Mouse (Mus musculus): ENCODE results near the gene Dgcr8. TPM values are rescaled to one million over a fixed set of nuclear protein-coding genes. Genes with fewer than 3 reads are reported as not detected.
"Not testable (repeated sequence)": the region's sequence is repeated elsewhere in the genome, so short reads cannot be mapped to it uniquely, and the experiment has no call there.

Gene Dgcr8
- polyA plus RNA-seq, 1 experiment from 2014 or later, result 26.3 TPM

GRCm38 (mm10) chr16:18321443-18321842 lies 32.4 kb upstream of the Dgcr8 start:
- Histone ChIP-seq H3K27me3 (replicated peaks; ENCODE audit: control insufficient read depth, insufficient read depth, low read length) (no peaks in the 10 kb centered on the region), H3K27ac (ENCODE audit: low read depth, low read length) (no peak overlapping the region), H3K36me3 (ENCODE audit: control insufficient read depth, insufficient read depth, low read length) (peaks cover 28% of the 10 kb centered on the region), H3K9me3 (replicated peaks; ENCODE audit: control insufficient read depth, low read length) (no peaks in the 10 kb centered on the region), H3K9ac (ENCODE audit: low read length) (no peak overlapping the region), H3K4me1 (ENCODE audit: control insufficient read depth, insufficient read depth, low read length) (no peaks in the 10 kb centered on the region), H3K4me2 (ENCODE audit: low read length) (no peak overlapping the region), H3K4me3 (ENCODE audit: low read depth, low read length) (no peak overlapping the region)
- 81% methylated on average over 2 of the region's 2 CpGs for WGBS
- no peak for ATAC-seq
- DNase-seq (ENCODE audit: low spot score), result no peak

GRCm38 (mm10) chr16:18318992-18319391 lies 29.9 kb upstream of the Dgcr8 start:
- ATAC-seq (no peak), DNase-seq (ENCODE audit: low spot score) (no peak)
- H3K4me2 ChIP-seq (ENCODE audit: low read length), result no peak overlapping the region
- H3K27me3 ChIP-seq (replicated peaks; ENCODE audit: control insufficient read depth, insufficient read depth, low read length), result no peaks in the 10 kb centered on the region
- H3K36me3 ChIP-seq (ENCODE audit: control insufficient read depth, insufficient read depth, low read length), result peaks cover 25% of the 10 kb centered on the region
- H3K4me1 ChIP-seq (ENCODE audit: control insufficient read depth, insufficient read depth, low read length), result no peaks in the 10 kb centered on the region
- WGBS, result 86% methylated on average over 3 of the region's 3 CpGs
- no peaks in the 10 kb centered on the region for H3K9me3 ChIP-seq (replicated peaks; ENCODE audit: control insufficient read depth, low read length)
- H3K4me3 ChIP-seq (ENCODE audit: low read depth, low read length), result no peak overlapping the region
- no peak overlapping the region for H3K9ac ChIP-seq (ENCODE audit: low read length)
- no peak overlapping the region for H3K27ac ChIP-seq (ENCODE audit: low read depth, low read length)

- Histone ChIP-seq H3K9ac (ENCODE audit: low read length) (no peak overlapping the region), H3K27ac (ENCODE audit: low read depth, low read length) (no peak overlapping the region), H3K4me3 (ENCODE audit: low read depth, low read length) (no peak overlapping the region), H3K27me3 (replicated peaks; ENCODE audit: control insufficient read depth, insufficient read depth, low read length) (no peaks in the 10 kb centered on the region), H3K4me2 (ENCODE audit: low read length) (no peak overlapping the region), H3K9me3 (replicated peaks; ENCODE audit: control insufficient read depth, low read length) (no peaks in the 10 kb centered on the region), H3K4me1 (ENCODE audit: control insufficient read depth, insufficient read depth, low read length) (no peaks in the 10 kb centered on the region), H3K36me3 (ENCODE audit: control insufficient read depth, insufficient read depth, low read length) (peaks cover 31% of the 10 kb centered on the region)
- ATAC-seq (no peak), DNase-seq (ENCODE audit: low spot score) (no peak)
- 96% methylated on average over 1 of the region's 1 CpGs for WGBS
Observed at GRCm38 (mm10) chr16:18308159-18308558, 19.1 kb upstream of the Dgcr8 start.

- not testable (repeated sequence) for DNase-seq (ENCODE audit: low spot score)
Observed at GRCm38 (mm10) chr16:18289614-18290013, 568 bp upstream of the Dgcr8 start.

GRCm38 (mm10) chr16:18288581-18289061 lies 425 bp downstream of the Dgcr8 start:
- H3K27me3 ChIP-seq (replicated peaks; ENCODE audit: control insufficient read depth, insufficient read depth, low read length), result no peaks in the 10 kb centered on the region
- H3K27ac ChIP-seq (ENCODE audit: low read depth, low read length), result peak overlapping the region; percentile 85
- DNase-seq (ENCODE audit: low spot score) (peak; percentile 63), ATAC-seq (peak; percentile 81)
- peak overlapping the region; percentile 75 for H3K4me2 ChIP-seq (ENCODE audit: low read length)
- H3K9ac ChIP-seq (ENCODE audit: low read length), result peak overlapping the region; percentile 97
- H3K4me3 ChIP-seq (ENCODE audit: low read depth, low read length), result peak overlapping the region; percentile 93
- H3K4me1 ChIP-seq (ENCODE audit: control insufficient read depth, insufficient read depth, low read length), result peaks cover 22% of the 10 kb centered on the region
- H3K36me3 ChIP-seq (ENCODE audit: control insufficient read depth, insufficient read depth, low read length), result peaks cover 31% of the 10 kb centered on the region
- no peaks in the 10 kb centered on the region for H3K9me3 ChIP-seq (replicated peaks; ENCODE audit: control insufficient read depth, low read length)
- WGBS, result 1% methylated on average over 29 of the region's 31 CpGs

More at GRCm38 (mm10) chr16:18289614-18290013, 568 bp upstream of the Dgcr8 start:
- H3K9ac ChIP-seq (ENCODE audit: low read length), result peak overlapping the region; percentile 48; the same call in 1 of the 2 replicates
- H3K4me3 ChIP-seq (ENCODE audit: low read depth, low read length), result peak overlapping the region; percentile 93
- WGBS, result 5% methylated on average over 9 of the region's 10 CpGs
- H3K9me3 ChIP-seq (replicated peaks; ENCODE audit: control insufficient read depth, low read length); ATAC-seq; H3K27ac ChIP-seq (ENCODE audit: low read depth, low read length); H3K27me3 ChIP-seq (replicated peaks; ENCODE audit: control insufficient read depth, insufficient read depth, low read length): not testable (repeated sequence)
- H3K4me2 ChIP-seq (ENCODE audit: low read length), result peak overlapping the region; percentile 44
- peaks cover 22% of the 10 kb centered on the region for H3K4me1 ChIP-seq (ENCODE audit: control insufficient read depth, insufficient read depth, low read length)
- peaks cover 22% of the 10 kb centered on the region for H3K36me3 ChIP-seq (ENCODE audit: control insufficient read depth, insufficient read depth, low read length)

- peak overlapping the region; percentile 97 for H3K9ac ChIP-seq (ENCODE audit: low read length)
- H3K4me2 ChIP-seq (ENCODE audit: low read length), result peak overlapping the region; percentile 75
- ATAC-seq, result no peak
- peak; percentile 16 for DNase-seq (ENCODE audit: low spot score)
- peak overlapping the region; percentile 93 for H3K4me3 ChIP-seq (ENCODE audit: low read depth, low read length)
- no peaks in the 10 kb centered on the region for H3K9me3 ChIP-seq (replicated peaks; ENCODE audit: control insufficient read depth, low read length)
- no peak overlapping the region for H3K27ac ChIP-seq (ENCODE audit: low read depth, low read length)
- H3K36me3 ChIP-seq (ENCODE audit: control insufficient read depth, insufficient read depth, low read length), result peaks cover 36% of the 10 kb centered on the region
- under 1% methylated on average over 4 of the region's 4 CpGs for WGBS
- peaks cover 22% of the 10 kb centered on the region for H3K4me1 ChIP-seq (ENCODE audit: control insufficient read depth, insufficient read depth, low read length)
- no peaks in the 10 kb centered on the region for H3K27me3 ChIP-seq (replicated peaks; ENCODE audit: control insufficient read depth, insufficient read depth, low read length)
Observed at GRCm38 (mm10) chr16:18288166-18288565, 880 bp downstream of the Dgcr8 start.

GRCm38 (mm10) chr16:18275166-18275565 lies 13.9 kb downstream of the Dgcr8 start:
- H3K27ac ChIP-seq (ENCODE audit: low read depth, low read length), result no peak overlapping the region
- DNase-seq (ENCODE audit: low spot score) (no peak), ATAC-seq (no peak)
- H3K36me3 ChIP-seq (ENCODE audit: control insufficient read depth, insufficient read depth, low read length), result peaks cover 93% of the 10 kb centered on the region
- WGBS, result 75% methylated on average over 2 of the region's 2 CpGs
- H3K9me3 ChIP-seq (replicated peaks; ENCODE audit: control insufficient read depth, low read length), result no peaks in the 10 kb centered on the region
- H3K4me3 ChIP-seq (ENCODE audit: low read depth, low read length), result no peak overlapping the region
- no peaks in the 10 kb centered on the region for H3K4me1 ChIP-seq (ENCODE audit: control insufficient read depth, insufficient read depth, low read length)
- no peak overlapping the region for H3K9ac ChIP-seq (ENCODE audit: low read length)
- H3K4me2 ChIP-seq (ENCODE audit: low read length), result no peak overlapping the region
- H3K27me3 ChIP-seq (replicated peaks; ENCODE audit: control insufficient read depth, insufficient read depth, low read length), result no peaks in the 10 kb centered on the region

GRCm38 (mm10) chr16:18268182-18268581 lies 20.9 kb downstream of the Dgcr8 start:
- H3K4me2 ChIP-seq (ENCODE audit: low read length), result no peak overlapping the region
- WGBS, result 86% methylated on average over 5 of the region's 5 CpGs
- no peak overlapping the region for H3K27ac ChIP-seq (ENCODE audit: low read depth, low read length)
- H3K4me3 ChIP-seq (ENCODE audit: low read depth, low read length), result no peak overlapping the region
- ATAC-seq (no peak), DNase-seq (ENCODE audit: low spot score) (peak; percentile 33)
- peaks cover 93% of the 10 kb centered on the region for H3K36me3 ChIP-seq (ENCODE audit: control insufficient read depth, insufficient read depth, low read length)
- no peaks in the 10 kb centered on the region for H3K9me3 ChIP-seq (replicated peaks; ENCODE audit: control insufficient read depth, low read length)
- no peaks in the 10 kb centered on the region for H3K27me3 ChIP-seq (replicated peaks; ENCODE audit: control insufficient read depth, insufficient read depth, low read length)
- H3K9ac ChIP-seq (ENCODE audit: low read length), result no peak overlapping the region
- H3K4me1 ChIP-seq (ENCODE audit: control insufficient read depth, insufficient read depth, low read length), result no peaks in the 10 kb centered on the region

- no peak overlapping the region for H3K4me3 ChIP-seq (ENCODE audit: low read depth, low read length)
- DNase-seq (ENCODE audit: low spot score) (no peak), ATAC-seq (no peak)
- 80% methylated on average over 2 of the region's 2 CpGs for WGBS
- no peaks in the 10 kb centered on the region for H3K4me1 ChIP-seq (ENCODE audit: control insufficient read depth, insufficient read depth, low read length)
- H3K36me3 ChIP-seq (ENCODE audit: control insufficient read depth, insufficient read depth, low read length), result peaks cover 90% of the 10 kb centered on the region
- no peaks in the 10 kb centered on the region for H3K27me3 ChIP-seq (replicated peaks; ENCODE audit: control insufficient read depth, insufficient read depth, low read length)
- no peaks in the 10 kb centered on the region for H3K9me3 ChIP-seq (replicated peaks; ENCODE audit: control insufficient read depth, low read length)
- no peak overlapping the region for H3K9ac ChIP-seq (ENCODE audit: low read length)
- H3K4me2 ChIP-seq (ENCODE audit: low read length), result no peak overlapping the region
- H3K27ac ChIP-seq (ENCODE audit: low read depth, low read length), result no peak overlapping the region
Observed at GRCm38 (mm10) chr16:18265024-18265423, 24.0 kb downstream of the Dgcr8 start.

All from forebrain, embryonic 14.5 days (tissue).